Mouse (Mus musculus): ENCODE data around the gene Ttll2. TPM values are rescaled to one million over a fixed set of nuclear protein-coding genes. Genes with fewer than 3 reads are reported as not detected.

The Ttll2 gene
- not detected for polyA plus RNA-seq (2014; fragmentation: Illumina TruSeq; extraction: RNeasy Lipid Tissue Mini Kit (QIAGEN cat#74804); ENCODE audit: low read depth, low replicate concordance)

GRCm38 (mm10) chr17:7352596-7352995 lies at the start of gene Ttll2:
Ttll2 (minus strand) TSS chr17:7352696.

GRCm38 (mm10) chr17:7385364-7385763 lies 32.9 kb upstream of the Ttll2 start, which contains the start of gene Unc93a2:
Unc93a2 (minus strand) TSS chr17:7385464.

GRCm38 (mm10) chr17:7371879-7372278 lies 19.4 kb upstream of the Ttll2 start, which contains the start of gene Gm49630:
Gm49630 (minus strand) TSS chr17:7371979.

GRCm38 (mm10) chr17:7324346-7324745 lies 28.1 kb downstream of the Ttll2 start, which contains the start of gene Tcp10a:
Tcp10a (plus strand) TSS chr17:7324646.

Other genes starting within 250 kb of the Ttll2 start
- gene Rps6ka2, start 182.6 kb downstream of the Ttll2 start, polyA plus RNA-seq (2014; fragmentation: Illumina TruSeq; extraction: RNeasy Lipid Tissue Mini Kit (QIAGEN cat#74804); ENCODE audit: low read depth, low replicate concordance): 0.16 TPM
- not detected for gene Tcp10a, start 28.1 kb downstream of the Ttll2 start, polyA plus RNA-seq (2014; fragmentation: Illumina TruSeq; extraction: RNeasy Lipid Tissue Mini Kit (QIAGEN cat#74804); ENCODE audit: low read depth, low replicate concordance)
- gene Gm49630, start 19.3 kb upstream of the Ttll2 start, polyA plus RNA-seq (2014; fragmentation: Illumina TruSeq; extraction: RNeasy Lipid Tissue Mini Kit (QIAGEN cat#74804); ENCODE audit: low read depth, low replicate concordance): not detected
- gene Unc93a2, start 32.8 kb upstream of the Ttll2 start, polyA plus RNA-seq (2014; fragmentation: Illumina TruSeq; extraction: RNeasy Lipid Tissue Mini Kit (QIAGEN cat#74804); ENCODE audit: low read depth, low replicate concordance): 2.3 TPM

All from liver, adult 10 weeks (tissue).